Mouse (Mus musculus) cerebellum, adult 2 months (tissue): ENCODE measurements around the gene Ghrh.

Source experiments
- CTCF ChIP-seq: fragments of 200-500 bp; IDR thresholded peaks from 2 replicates; pipeline ENCODE4 v1.5.1; 2011; ENCODE audit warnings: low read depth, mild to moderate bottlenecking, control low read depth, low read length, moderate library complexity, borderline replicate concordance; ENCODE audit not compliant: insufficient read depth
- POLR2A ChIP-seq: fragments of 200-500 bp; IDR thresholded peaks from 2 replicates; pipeline ENCODE4 v1.6.1; 2011; ENCODE audit warnings: low read length, control low read depth, borderline replicate concordance; ENCODE audit not compliant: insufficient read depth

GRCm38 (mm10) chr2:157371696-157372095, 24.4 kb upstream of the Ghrh start:
- TF ChIP-seq POLR2A (no peak), CTCF (no peak)
